Mouse (Mus musculus) layer of hippocampus, adult 8-10 months (tissue): ENCODE measurements around the gene Cbr4. TPM values are rescaled to one million over a fixed set of nuclear protein-coding genes. Genes with fewer than 3 reads are reported as not detected.

Source experiments
- DNase-seq, 2 experiments: peaks; one replicate each; pipeline ENCODE4 v3.0.0; 2022; ENCODE audit warnings: low spot score in 2 of 2
- total RNA-seq, 4 experiments: library from RNA; stranded (reverse); gene quantifications; 2 replicates each; pipeline ENCODE4 v1.2.4; 2022

Gene Cbr4
- total RNA-seq, 4 experiments from 2014 or later, result 21.2 to 24.0 (median 22.8) TPM

DNA sequence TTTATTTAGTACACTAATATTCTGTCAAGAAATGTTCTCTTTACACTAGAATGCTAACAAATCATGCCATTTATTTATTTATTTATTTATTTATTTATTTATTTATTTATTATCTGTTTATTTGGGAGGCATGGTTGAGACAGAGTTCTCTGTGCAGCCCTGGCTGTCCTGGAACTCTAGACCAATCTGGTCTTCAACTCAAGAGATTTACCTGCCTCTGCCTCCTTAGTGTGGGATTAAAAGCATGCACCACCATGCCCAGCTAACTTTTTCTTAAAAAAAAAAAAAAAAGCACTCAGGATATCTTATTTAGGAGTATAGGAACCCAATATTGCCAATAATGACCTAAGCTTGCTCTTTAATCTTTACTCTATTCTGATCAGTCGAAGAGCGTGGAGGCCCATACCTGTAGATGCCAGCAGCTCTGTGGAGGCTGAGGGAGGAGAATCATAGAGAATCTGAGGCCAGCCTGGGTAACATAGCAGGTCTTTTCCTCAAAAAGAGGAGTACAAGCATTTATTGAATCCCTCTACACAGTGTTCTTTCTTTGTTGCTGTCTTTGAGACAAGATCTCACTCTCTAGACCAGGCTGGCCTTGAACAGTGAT is 508 bp upstream of the Cbr4 start:
- no peak for DNase-seq

- no peak for DNase-seq
Observed at GRCm38 (mm10) chr8:61488631-61489030, 1.1 kb downstream of the Cbr4 start.

DNA sequence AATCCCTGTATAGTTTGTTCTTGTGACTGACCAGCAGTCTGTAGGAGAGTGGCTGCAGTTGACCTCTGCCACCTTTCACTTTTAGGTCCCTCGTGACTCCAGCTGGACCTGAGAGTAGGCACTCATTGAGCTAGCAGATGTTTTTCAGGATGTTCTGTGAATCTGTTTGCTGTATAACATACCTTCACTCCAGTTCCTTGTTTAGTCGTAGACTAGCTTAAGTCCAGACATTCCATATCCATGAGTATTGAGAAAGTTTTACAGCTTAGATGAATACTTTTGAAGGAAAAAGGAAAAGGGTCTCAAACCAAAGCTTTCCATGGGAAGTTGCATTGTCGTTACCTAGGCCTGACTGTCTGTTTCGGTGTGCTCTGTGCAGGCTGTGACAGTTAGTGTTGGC is 9.6 kb downstream of the Cbr4 start:
- no peak for DNase-seq

GRCm38 (mm10) chr8:61499035-61499434 is 11.5 kb downstream of the Cbr4 start:
- DNase-seq, result no peak

- no peak for DNase-seq
Observed at GRCm38 (mm10) chr8:61500914-61501313, 13.4 kb downstream of the Cbr4 start.

GRCm38 (mm10) chr8:61502277-61502676 is 14.7 kb downstream of the Cbr4 start:
- DNase-seq, result no peak

DNA sequence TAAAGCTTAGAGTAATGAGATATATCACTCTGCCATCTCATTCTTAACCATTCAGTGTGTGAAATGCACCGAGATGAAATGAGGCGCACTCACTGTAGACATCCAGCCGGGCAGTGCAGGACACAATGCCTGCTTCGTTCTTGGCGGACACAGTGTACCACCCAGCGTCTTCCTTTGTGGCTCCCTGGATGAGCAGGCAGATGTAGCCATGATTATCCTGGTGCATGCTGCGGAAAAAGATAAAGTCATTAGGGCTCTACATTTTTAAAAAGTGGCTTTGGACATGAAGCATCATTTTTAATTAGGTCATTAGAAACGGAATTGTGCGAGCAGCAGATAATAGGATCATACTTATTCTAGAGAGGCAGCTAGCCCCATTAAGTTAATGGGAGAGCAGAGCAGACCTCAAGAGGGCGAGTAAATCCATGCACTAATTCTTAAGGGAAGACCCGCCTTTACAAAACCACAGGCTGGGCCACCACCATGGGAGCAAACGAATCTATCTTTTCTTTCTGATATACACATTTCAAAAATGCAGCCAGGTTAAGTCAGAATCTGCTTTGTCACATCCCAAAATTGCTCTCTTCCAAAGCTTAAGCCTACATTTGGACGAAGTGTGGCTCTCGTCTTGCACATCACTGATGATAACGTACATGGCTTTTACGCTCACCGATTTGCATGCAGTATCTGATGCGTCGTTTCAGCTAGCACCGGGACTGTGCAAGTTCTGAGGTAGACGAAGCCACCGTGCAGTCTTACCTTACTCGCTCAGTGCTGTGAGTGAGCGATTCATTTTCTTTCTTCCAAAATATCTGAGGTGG is 27.8 kb downstream of the Cbr4 start:
- peak in 1 of 2 experiments; percentile 13 for DNase-seq

GRCm38 (mm10) chr8:61515931-61516744 is 28.6 kb downstream of the Cbr4 start:
- peak; percentile 84 to 91 for DNase-seq

DNA sequence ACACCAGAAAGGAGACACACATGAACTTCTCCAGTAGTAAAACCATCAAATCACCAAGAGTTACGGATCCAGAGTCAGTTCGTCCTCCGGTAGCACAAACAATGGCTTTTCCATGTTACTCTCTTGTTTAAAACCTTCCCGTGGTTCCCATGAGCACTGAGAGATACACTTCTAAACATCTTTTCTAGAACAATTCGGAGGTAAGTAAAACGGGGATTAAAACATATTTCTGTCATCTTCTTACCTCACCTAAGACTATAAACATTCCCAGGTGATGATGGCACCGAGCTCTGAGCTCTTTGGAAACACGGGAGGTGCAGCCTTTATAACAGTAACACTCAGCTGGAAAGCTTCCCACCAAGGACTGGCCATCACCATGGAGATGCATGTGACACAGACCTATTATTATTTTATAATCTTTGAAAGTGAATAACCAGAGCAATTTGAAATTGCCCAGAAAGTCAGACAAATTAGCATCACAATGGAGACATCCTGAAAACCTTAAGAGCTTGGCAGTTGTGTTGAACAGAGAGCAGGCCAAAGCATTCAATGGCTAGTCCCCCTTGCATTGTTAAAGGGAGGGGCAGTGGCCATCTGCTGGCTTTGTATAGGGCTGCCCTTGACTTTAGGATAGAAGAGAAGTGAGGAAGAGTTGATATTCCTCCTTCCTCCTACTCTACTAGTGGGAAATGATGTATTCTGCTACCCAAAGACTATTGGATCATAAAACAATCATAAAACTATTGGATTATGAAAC is 29.4 kb downstream of the Cbr4 start:
- DNase-seq, result no peak

DNA sequence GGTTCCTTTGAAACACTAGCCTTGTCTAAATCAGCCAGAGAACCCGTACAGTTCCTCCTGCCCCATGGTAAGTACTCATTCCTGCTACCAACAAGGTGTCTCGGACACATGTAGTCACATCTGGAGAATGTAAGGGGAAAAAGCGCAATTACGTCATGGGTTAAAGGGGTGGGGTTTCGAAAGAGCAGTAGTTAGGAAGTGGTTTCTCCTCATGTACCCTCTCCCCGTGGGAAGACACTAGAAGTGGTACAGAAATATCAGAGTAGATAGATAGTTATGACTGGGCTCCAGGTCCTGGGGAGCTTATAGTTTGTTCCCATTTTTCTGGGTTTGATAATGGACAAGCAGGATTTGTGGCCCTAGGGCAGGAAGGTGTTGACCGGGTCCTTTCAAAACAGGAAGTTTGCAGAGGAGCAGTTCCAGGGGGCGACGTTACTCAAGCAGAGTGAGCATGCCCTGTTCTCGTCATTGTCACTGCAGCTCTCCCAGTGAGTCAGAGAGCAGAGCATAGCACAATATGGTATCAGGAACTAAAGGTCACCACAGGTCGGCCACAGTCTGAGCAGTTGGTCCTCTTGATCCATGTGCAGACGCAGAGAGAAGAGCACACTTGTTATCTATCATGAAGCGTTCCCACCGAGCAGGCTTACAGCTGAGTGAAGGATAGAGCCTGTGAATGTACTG is 30.1 kb downstream of the Cbr4 start:
- no peak for DNase-seq

DNA sequence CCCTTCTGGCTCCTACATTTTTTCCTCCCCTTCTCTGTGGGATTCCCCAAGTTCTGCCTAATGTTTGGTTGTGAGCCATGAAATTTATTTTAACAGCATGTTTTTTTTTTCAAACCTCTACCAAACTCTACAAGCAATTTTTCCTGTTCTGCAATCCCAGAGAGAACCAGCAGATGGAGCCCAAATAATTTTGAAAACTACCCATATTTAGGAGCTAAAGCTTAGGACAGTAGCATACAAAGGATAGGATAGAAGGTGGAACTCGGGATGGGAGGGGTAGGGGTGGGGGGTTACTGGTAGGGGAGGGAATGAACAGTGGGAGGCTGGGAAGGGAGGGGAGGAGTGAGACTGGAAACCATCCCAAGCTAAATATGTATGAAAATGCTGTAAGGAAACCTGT is 34.6 kb downstream of the Cbr4 start:
- peak in 1 of 2 experiments; percentile 44 for DNase-seq

GRCm38 (mm10) chr8:61527037-61527436 is 39.5 kb downstream of the Cbr4 start:
- no peak for DNase-seq

DNA sequence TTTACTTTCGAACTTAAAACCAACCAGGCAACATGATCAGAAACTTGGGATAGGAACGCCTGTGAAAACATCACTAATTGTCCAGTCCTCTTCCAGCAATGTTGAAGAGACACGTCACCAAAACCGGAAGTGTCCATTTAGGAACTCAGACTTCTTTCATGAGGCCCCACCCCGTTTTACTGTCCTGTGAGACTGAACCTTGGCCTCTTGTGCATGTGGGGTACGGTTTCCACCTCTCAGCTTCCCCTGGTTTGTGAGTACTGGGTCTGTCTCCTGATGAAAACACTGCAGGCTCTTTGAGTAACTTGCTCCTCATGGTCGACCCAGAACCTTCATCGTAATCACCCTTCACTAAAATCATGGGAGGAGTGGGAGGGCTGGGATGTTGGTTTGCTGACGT is 40.7 kb downstream of the Cbr4 start:
- no peak for DNase-seq

GRCm38 (mm10) chr8:61528642-61529041 is 41.1 kb downstream of the Cbr4 start:
- DNase-seq, result no peak

DNA sequence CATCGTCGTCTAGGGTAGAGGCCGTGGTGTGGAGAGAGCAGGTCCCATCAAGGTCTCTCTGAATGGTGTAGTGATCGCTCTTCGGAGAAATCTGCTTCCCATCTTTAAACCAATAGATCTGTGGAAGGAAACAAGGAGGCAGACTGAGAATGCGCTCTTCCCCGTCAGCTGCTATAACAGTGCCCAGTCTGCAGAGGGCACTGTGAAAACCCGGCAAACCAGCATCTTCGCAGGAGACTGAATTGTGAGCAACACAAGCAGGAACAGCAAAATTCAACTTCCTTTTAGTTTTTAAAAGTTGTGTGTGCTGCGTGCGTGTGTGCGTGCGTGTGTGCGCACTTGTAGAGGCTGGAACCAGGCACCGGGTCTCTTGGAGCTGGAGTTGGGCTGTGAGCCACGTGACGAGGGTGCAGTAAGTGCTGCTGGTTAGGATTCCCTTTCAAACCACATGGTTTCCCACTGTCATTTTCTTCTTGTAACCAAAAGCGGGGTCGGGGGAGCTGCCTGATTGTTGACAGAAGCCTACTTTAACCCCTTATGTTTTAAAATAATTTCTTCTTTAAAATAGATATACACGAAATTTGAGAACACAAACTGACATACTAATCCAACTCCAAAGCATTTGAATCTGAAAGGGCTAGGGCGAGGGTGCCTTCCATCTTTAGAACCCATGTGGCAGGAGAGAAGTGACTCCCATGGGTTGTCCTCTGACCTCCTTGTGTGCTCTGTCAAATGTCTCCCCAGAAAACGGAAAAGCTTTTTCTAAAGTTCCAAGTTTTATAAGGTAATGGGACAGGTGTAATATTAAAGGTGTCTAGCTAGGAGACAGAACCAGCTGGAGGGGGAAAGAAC is 44.6 kb downstream of the Cbr4 start:
- no peak for DNase-seq

DNA sequence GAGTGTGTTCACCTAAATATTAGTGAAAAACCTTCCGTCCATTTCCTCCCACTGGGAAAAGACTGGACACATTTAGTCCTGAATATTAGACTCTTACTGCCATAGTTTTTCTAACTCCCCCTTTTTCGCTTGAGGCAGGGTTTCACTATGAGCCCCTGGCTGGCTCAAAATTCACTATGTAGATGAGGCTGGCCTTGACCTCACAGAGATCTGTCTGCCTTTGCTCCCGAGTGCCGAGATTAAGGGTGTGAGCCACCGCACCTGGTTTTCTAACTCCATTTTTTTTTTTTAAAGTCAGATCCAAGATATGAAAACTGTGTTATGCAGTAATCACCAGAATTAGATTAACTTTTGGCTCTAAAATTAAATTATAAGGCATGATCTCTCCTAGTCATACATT is 45.3 kb downstream of the Cbr4 start:
- no peak for DNase-seq

DNA sequence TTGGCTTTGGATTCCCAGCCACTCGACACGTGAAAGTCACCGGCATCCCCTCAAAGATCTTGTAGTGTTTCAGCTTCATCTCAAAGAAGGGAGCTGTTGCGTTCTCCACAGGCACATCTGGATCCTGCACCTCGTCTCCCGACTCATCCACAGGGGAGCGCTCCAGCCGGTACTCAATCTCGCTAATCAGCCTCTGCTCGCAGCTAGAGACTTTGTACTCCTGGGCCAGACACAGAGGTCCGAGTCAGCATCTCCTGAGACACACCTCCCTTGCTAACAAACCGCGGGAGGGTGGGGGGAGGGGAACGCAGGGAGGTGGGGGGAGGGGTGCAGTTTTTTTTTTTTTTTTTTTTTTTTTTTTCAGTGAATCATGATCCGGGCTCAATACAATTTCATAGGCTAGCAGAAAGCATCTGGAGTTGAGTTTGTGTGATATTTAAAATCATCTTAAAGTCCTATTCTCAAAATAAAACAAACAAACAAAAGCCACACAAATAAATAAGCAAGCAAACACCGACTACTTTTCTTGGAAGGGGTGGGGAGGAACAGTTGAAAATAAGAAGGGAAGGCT is 45.9 kb downstream of the Cbr4 start:
- no peak for DNase-seq

GRCm38 (mm10) chr8:61535472-61535871 is 47.9 kb downstream of the Cbr4 start:
- no peak for DNase-seq

DNA sequence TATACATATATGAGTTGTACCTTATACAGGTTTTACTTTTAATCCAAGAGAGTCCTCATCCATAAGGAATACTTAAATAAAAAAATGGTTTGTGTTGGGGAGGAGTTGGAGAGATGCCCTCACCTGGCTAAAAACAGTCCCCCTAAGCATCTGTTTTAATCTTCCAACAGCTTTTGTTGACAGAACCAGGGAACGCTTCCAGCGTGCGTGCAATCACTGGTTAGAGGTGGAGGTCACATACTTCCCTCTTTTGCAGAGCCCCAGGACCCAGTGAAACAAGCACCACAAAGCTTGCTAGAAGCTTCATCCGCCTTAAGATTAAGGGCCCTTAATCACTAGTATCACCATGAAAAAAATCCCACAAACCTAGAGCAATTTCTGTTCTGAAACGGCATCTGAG is 49.9 kb downstream of the Cbr4 start:
- no peak for DNase-seq
